Mouse (Mus musculus) stomach, embryonic 15.5 days (tissue): ENCODE data around the gene Hkdc1. TPM values are rescaled to one million over a fixed set of nuclear protein-coding genes. Genes with fewer than 3 reads are reported as not detected.

Source experiments
- ATAC-seq: fragments of 200-750 bp; cut with Nextera tagmentation; 2 replicates; pipeline ENCODE4 v1.8.0; 2017; ENCODE audit warnings: low read depth, moderate number of reproducible peaks, moderate TSS enrichment; ENCODE audit not compliant: insufficient read depth, low FRiP score
- H3K27ac ChIP-seq: fragments of 300-500 bp; sonication (generic); 2 replicates; pipeline ENCODE4 v1.5.1; 2015; ENCODE audit warnings: mild to moderate bottlenecking, inconsistent platforms
- H3K27me3 ChIP-seq: fragments of 300-500 bp; sonication (generic); replicated peaks from 2 replicates; pipeline ENCODE4 v1.6.1; 2015; ENCODE audit warnings: inconsistent platforms
- H3K36me3 ChIP-seq: fragments of 300-500 bp; sonication (generic); 2 replicates; pipeline ENCODE4 v1.6.1; 2015; ENCODE audit warnings: inconsistent platforms
- H3K4me1 ChIP-seq: fragments of 300-500 bp; sonication (generic); 2 replicates; pipeline ENCODE4 v1.6.1; 2015; ENCODE audit warnings: inconsistent platforms
- H3K4me2 ChIP-seq: fragments of 300-500 bp; sonication (generic); 2 replicates; pipeline ENCODE4 v1.6.1; 2015; ENCODE audit warnings: mild to moderate bottlenecking, inconsistent platforms
- H3K4me3 ChIP-seq: fragments of 300-500 bp; sonication (generic); replicated peaks from 2 replicates; pipeline ENCODE4 v1.5.1; 2015; ENCODE audit warnings: inconsistent platforms
- H3K9ac ChIP-seq: fragments of 300-500 bp; sonication (generic); 2 replicates; pipeline ENCODE4 v1.6.1; 2015; ENCODE audit warnings: inconsistent platforms
- H3K9me3 ChIP-seq: fragments of 300-500 bp; sonication (generic); 2 replicates; pipeline ENCODE4 v1.6.1; 2016; ENCODE audit warnings: inconsistent platforms
- WGBS: fragments of 180-500 bp; shearing (Covaris S2); methylation state at CpG from one replicate; pipeline ENCODE4 v1.1.7; 2015; 5-methylcytosine and 5-hydroxymethylcytosine counted together
- polyA plus RNA-seq: library from polyadenylated mRNA; unstranded; fragments of >200 nt; fragmentation: Nextera tagmentation; extraction: Ambion mirVana; gene quantifications from 2 replicates; pipeline ENCODE4 v1.2.1, GENCODE M21; 2015

The Hkdc1 gene
- polyA plus RNA-seq, 1 experiment from 2014 or later: 12.8 TPM

DNA sequence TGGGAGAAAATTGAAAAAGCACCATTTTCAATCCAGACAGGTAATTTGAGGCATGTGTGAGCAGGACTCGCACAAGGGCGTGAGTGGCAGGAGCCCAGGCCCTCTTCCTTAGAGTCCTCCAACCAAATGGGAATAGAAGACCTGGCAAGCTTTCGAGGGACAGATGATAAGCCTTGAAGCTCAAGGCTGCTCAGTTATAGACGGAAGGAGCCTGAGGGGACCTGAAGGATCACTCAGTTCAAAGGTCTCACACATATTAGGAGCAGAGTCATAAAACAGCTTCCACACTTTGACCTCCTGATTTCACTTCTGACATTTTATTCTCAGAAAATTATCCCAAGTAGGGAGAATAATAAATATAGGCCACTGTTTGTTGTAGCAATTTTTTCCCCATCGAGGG, 2.9 kb downstream of the Hkdc1 start:
- no peak for ATAC-seq
- Histone ChIP-seq H3K27ac (no peak overlapping the region), H3K27me3 (no peaks in the 10 kb centered on the region), H3K36me3 (no peaks in the 10 kb centered on the region), H3K4me2 (no peak overlapping the region), H3K9ac (no peak overlapping the region), H3K4me1 (peaks cover 4% of the 10 kb centered on the region; the same call in 1 of the 2 replicates), H3K4me3 (no peak overlapping the region), H3K9me3 (no peaks in the 10 kb centered on the region)
- WGBS: 68% methylated on average over 5 of the region's 5 CpGs

DNA sequence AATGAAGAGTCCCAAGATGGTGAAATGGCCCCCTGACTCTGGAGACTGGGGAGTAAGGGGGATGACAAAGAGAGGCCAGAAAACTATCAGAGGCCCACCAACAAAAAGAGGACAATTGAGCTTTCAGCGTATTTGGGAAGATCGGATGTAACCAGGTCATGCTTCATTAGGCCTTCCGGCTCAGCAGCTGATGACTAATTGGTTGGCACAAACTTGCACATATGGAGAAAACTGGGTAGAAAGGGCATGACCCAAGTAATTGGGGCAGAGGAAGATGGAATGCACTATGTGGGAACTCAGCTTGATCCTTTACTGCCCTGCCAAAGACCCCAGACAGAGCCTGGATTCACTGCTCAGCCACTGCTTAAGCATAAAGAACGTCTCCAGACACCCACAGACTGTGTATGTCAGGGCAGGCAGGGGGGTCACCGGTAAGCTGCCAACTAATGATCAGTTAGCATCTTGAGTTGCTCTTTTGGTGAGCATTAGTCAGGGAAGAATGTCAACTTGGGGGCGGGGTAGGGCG, 3.4 kb downstream of the Hkdc1 start:
- Histone ChIP-seq H3K9me3 (no peaks in the 10 kb centered on the region), H3K27ac (no peak overlapping the region), H3K4me2 (no peak overlapping the region), H3K9ac (no peak overlapping the region), H3K4me3 (no peak overlapping the region), H3K27me3 (no peaks in the 10 kb centered on the region), H3K4me1 (0 out of 2 replicates have a peak, but pooled peaks cover 2% of the 10 kb centered on the region), H3K36me3 (no peaks in the 10 kb centered on the region)
- 75% methylated on average over 7 of the region's 7 CpGs for WGBS
- no peak for ATAC-seq

DNA sequence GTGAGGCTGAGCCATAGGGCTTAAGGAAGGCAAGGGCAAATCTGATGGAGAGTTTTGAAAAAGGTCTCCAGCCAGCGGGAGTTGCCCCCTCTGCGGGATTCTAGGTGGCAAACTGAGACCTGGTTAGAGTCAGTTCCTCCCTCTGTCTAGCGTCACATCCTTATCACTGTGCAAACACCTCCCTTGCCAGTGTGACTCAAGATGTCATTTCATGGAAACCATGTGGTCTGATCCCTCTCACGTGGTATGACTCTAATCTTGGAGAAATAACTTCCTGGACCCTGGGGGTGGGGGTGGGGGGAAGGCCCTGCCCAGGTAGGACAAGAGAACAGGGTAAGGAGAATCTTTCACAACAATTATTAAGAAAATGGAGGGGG, 8.7 kb downstream of the Hkdc1 start:
- Histone ChIP-seq H3K9me3 (no peaks in the 10 kb centered on the region), H3K4me3 (no peak overlapping the region), H3K36me3 (no peaks in the 10 kb centered on the region), H3K27ac (peak overlapping the region; percentile 93), H3K27me3 (no peaks in the 10 kb centered on the region), H3K4me1 (peaks cover 10% of the 10 kb centered on the region; the same call in 1 of the 2 replicates), H3K4me2 (peak overlapping the region; percentile 23), H3K9ac (no peak overlapping the region)
- ATAC-seq: peak; percentile 79
- 19% methylated on average over 4 of the region's 4 CpGs for WGBS

DNA sequence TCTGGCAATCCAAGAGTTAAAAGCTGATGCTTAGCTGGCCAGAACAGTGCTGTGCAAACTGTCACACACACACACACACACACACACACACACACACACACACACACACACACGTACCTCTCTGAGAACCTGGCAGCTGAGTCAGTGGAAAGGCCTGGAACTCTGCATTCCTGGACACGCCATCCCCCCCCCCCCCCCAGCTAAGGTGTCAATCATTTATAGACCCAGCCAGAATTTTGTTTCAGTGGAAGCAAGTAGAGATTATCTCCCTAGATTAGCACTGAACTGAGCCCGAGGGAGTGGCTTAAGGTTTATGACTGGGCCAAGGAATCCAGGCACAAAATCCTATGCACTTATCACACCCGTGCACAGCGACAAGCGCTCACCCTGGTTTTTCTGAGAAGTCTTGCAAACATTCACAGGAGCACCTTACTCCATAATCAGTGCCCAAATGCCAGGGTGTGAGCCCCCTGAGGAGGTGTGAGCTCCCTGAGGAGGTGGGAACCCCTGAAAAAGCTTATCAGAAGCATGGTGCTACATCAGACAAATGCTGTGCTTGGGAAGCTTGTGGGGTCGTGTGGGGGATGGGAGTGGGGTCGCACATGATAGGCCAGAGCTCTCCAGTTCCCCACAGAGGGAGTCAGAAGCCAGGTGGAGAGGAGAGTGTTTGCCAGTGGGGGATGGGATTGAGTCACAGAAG, 9.2 kb downstream of the Hkdc1 start:
- Histone ChIP-seq H3K36me3 (no peaks in the 10 kb centered on the region), H3K27ac (peak overlapping the region; percentile 93), H3K4me1 (peaks cover 10% of the 10 kb centered on the region; the same call in 1 of the 2 replicates), H3K27me3 (no peaks in the 10 kb centered on the region), H3K9ac (no peak overlapping the region), H3K4me3 (no peak overlapping the region), H3K4me2 (peak overlapping the region; percentile 23), H3K9me3 (no peaks in the 10 kb centered on the region)
- WGBS: 5% methylated on average over 8 of the region's 8 CpGs
- ATAC-seq: peak; percentile 77

DNA sequence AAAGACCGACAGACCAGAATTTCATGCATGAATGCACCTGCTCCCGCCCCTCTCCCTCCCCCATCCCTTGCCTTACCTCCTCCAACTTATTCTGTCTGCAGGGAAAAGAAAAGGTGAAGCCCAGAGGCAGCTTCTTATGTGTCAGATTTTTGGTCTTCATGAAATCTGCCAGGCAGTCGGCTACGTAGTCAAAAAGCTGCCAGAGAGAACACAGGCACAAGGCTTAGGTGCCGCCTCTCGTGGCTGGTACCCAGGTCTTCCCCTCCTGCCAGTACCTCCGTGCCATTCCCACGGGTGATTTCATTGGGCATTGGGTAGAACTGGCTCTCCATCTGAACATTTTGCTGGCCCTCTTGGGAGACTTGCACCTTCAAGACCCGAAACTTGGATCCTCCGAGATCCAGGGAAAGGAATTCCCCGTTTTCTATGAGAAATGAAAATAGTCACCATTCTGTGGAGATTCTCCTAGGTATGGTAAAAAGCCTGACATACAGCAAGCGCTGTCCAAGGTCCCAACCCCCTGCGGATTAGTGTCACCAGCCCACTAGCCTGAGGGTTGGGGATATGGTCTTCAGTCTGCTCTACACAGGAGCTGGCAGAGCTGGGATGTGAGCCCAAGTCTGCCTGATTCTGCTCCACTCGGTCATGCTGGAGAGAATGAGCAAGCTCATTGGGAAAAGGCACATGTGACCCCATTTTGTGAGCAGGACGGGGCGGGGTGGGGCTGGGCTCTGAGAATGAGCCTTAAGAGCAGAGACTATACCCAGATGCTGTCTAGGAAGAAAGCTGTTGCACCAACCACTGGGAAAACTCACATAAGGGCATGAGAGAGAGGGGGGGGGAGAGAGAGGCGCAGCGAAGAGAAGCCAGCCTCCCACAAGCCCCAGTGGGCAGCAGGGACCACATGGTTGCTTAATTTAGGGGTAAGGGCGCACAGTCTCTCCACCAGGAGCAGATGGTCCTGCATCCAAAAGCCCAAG, 10.6 kb downstream of the Hkdc1 start:
- H3K27ac ChIP-seq: peak overlapping the region; percentile 54; the same call in 1 of the 2 replicates
- no peak overlapping the region for H3K4me2 ChIP-seq
- no peak overlapping the region for H3K9ac ChIP-seq
- ATAC-seq: no peak
- WGBS: 70% methylated on average over 19 of the region's 19 CpGs
- peaks cover 10% of the 10 kb centered on the region; the same call in 1 of the 2 replicates for H3K4me1 ChIP-seq
- no peaks in the 10 kb centered on the region for H3K27me3 ChIP-seq
- no peaks in the 10 kb centered on the region for H3K36me3 ChIP-seq
- H3K9me3 ChIP-seq: no peaks in the 10 kb centered on the region
- no peak overlapping the region for H3K4me3 ChIP-seq

DNA sequence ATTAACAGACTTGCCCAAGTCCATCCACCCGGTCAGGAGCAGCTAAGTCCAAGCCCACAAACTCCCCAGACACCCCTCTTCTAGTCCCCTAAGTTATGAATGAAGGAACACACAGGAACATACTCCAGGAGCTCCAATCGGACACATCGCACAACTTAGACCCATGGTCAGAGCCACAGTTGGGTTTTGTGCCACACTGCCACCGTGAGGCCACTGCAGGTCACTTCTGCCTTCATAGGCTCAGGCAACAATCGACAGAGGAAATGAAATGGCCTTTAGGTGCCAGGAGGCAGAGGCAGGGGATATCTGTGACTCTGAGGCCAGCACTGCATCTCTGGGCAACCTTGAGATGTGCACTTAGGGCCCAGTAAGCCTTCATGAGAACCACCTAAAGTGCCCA, 11.3 kb downstream of the Hkdc1 start:
- Histone ChIP-seq H3K9ac (no peak overlapping the region), H3K27ac (no peak overlapping the region), H3K4me3 (no peak overlapping the region), H3K4me1 (peaks cover 10% of the 10 kb centered on the region; the same call in 1 of the 2 replicates), H3K9me3 (no peaks in the 10 kb centered on the region), H3K36me3 (no peaks in the 10 kb centered on the region), H3K27me3 (no peaks in the 10 kb centered on the region), H3K4me2 (no peak overlapping the region)
- WGBS: 6% methylated on average over 5 of the region's 5 CpGs
- no peak for ATAC-seq

DNA sequence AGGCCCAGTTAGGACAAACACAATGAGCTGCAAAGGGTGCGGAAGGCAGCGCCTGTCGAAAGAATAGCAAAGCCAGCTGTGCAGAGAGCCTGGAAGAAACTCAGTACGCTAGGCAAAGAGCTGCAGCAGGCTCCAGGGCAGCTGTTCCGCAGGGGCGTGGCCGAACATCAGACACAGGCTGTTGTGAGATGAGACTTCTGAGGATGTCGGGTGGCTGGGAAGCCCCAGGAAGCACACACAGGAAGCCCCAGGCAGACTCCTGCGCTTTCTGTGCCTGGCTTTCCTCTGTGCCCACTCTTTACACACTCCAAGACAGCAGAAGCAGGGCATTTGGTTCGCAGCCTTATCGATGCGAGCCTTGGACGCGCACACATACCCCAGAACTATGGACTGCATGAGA, 17.4 kb downstream of the Hkdc1 start:
- H3K4me2 ChIP-seq: peak overlapping the region; percentile 39; the same call in 1 of the 2 replicates
- no peaks in the 10 kb centered on the region for H3K9me3 ChIP-seq
- H3K27ac ChIP-seq: no peak overlapping the region
- no peak for ATAC-seq
- peak overlapping the region; percentile 7; the same call in 1 of the 2 replicates for H3K4me3 ChIP-seq
- H3K36me3 ChIP-seq: no peaks in the 10 kb centered on the region
- no peaks in the 10 kb centered on the region for H3K27me3 ChIP-seq
- WGBS: 41% methylated on average over 14 of the region's 14 CpGs
- H3K9ac ChIP-seq: no peak overlapping the region
- 0 out of 2 replicates have a peak, but pooled peaks cover 4% of the 10 kb centered on the region for H3K4me1 ChIP-seq

DNA sequence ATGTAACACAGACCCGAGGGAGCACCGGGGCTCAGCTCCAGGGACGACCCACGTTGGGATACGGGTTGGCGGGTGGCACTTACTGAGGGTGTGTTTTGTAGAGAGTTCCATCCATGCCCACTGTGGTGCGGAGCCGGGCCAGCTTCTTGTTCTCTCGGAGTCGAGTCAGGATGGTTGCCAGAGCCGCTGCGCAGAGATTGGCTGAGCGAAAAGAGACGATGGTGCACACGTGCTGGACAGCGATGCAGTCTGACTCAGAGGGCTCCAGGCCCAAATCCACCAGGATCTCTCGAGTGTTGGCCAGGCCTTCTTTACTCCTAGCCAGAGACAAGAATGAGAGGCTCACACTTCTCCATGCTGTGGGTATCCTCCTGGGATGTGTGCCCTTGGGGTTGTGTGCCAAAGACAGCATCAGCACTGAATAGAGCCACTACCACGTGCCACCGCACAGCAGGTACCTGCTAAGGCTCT, 20.6 kb downstream of the Hkdc1 start:
- Histone ChIP-seq H3K4me2 (no peak overlapping the region), H3K4me1 (0 out of 2 replicates have a peak, but pooled peaks cover 4% of the 10 kb centered on the region), H3K9me3 (no peaks in the 10 kb centered on the region), H3K27me3 (no peaks in the 10 kb centered on the region), H3K9ac (no peak overlapping the region), H3K4me3 (no peak overlapping the region), H3K27ac (no peak overlapping the region), H3K36me3 (no peaks in the 10 kb centered on the region)
- no peak for ATAC-seq
- WGBS: 78% methylated on average over 19 of the region's 19 CpGs

DNA sequence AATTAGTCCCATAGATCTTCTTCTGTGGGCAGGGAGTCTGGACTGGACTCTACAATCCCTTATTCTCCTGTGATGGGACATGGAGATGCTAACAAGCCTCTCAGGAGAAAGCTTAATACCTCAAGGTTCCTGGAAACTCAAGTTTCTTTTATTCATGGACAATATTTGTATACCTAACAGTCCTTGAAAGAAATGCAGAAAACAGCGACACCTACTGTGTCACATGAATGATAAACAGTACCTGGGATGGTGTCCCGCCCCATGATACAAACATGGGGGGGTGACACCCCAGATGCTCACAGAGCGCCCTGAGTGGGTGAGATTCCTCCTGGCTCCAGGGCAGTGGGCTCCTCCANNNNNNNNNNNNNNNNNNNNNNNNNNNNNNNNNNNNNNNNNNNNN, 39.3 kb downstream of the Hkdc1 start:
- no peak for ATAC-seq

DNA sequence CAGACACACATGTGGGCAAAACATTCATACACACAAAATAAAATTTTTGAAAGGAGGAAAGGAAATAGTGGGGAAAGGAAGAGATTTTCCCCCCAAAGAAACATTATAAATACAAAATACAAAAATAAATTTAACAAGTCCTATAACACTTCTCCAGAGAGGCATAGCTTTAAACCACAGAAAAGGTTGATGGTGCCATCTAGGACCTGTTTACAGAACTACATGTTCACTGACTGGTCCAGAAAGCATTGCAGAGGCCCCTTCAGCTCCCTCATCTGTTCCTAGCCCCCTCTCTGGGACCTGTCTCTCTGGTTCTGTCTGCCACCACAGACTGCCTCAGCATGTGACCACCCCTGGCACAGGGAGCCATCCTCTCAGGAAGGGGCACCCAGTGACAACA, 41.4 kb downstream of the Hkdc1 start:
- Histone ChIP-seq H3K36me3 (no peaks in the 10 kb centered on the region), H3K27ac (no peak overlapping the region), H3K9me3 (no peaks in the 10 kb centered on the region), H3K4me2 (no peak overlapping the region), H3K4me1 (no peaks in the 10 kb centered on the region), H3K27me3 (no peaks in the 10 kb centered on the region), H3K9ac (no peak overlapping the region), H3K4me3 (no peak overlapping the region)
- ATAC-seq: no peak

More for the DNA sequence above, 39.3 kb downstream of the Hkdc1 start:
- no peaks in the 10 kb centered on the region for H3K9me3 ChIP-seq
- no peak overlapping the region for H3K9ac ChIP-seq
- WGBS: 71% methylated on average over 3 of the region's 3 CpGs
- H3K27me3 ChIP-seq: no peaks in the 10 kb centered on the region
- no peak overlapping the region for H3K27ac ChIP-seq
- H3K4me1 ChIP-seq: no peaks in the 10 kb centered on the region
- H3K4me2 ChIP-seq: no peak overlapping the region
- H3K36me3 ChIP-seq: no peaks in the 10 kb centered on the region
- no peak overlapping the region for H3K4me3 ChIP-seq

DNA sequence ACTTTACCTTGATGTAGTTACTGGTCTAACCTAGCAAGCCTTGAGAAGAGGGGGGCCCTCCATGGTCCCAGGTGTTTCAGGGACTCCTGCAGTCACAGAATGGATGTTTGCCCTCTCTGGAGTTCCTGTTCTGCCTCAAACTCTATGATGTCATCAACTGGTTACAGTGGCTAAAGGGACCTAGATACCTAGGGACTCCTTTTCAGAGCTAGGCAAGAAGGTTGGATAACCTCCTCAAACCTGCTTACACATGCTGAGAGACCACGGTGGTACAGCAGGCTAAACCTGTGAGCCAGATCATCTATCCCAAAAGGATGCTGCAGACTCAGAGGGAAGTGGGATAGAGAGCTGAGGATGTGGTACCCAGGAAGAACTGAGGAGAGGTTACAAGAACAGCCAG, 42.5 kb downstream of the Hkdc1 start, which contains the start of gene Hk1:
TSS of gene Hk1 (minus strand) at position 101 of the 400 bp plus-strand sequence.
- Histone ChIP-seq H3K4me3 (no peak within 1 kb of the TSS), H3K9me3 (no peaks in the 10 kb centered on the region), H3K9ac (no peak within 1 kb of the TSS), H3K4me2 (no peak within 1 kb of the TSS), H3K36me3 (no peaks in the 10 kb centered on the region), H3K4me1 (no peaks in the 10 kb centered on the region), H3K27me3 (no peaks in the 10 kb centered on the region), H3K27ac (no peak within 1 kb of the TSS)
- ATAC-seq: no peak
- 76% methylated on average over 1 of the region's 1 CpGs for WGBS
